Mouse (Mus musculus): ENCODE data around the gene Gm4553. TPM values are rescaled to one million over a fixed set of nuclear protein-coding genes. Genes with fewer than 3 reads are reported as not detected.
"Not testable (repeated sequence)": the region's sequence is repeated elsewhere in the genome, so short reads cannot be mapped to it uniquely, and the experiment has no call there.

The Gm4553 gene
- polyA plus RNA-seq (2014; fragmentation: Nextera tagmentation; extraction: Ambion mirVana), result not detected in 2 replicates

DNA sequence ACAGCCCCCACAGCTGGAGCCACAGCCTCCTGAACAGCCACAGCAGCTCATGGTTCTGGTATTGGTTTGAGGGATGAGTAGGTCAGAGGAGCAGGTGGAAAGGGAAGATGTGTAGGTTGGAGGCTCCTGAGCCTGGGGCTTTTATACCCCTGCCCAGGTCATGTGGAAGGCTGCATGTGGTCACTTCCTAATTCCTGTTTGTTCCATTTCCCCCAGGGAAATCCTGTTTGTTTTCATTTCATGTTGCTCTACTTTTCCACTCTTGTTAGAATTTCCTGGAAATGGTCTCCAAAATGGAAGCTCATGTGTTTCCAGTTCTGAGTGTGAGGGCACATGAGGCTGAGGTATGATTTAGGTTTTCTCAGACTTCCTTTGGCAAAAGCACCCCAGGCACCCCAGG, at the start of gene Gm4553:
Gene Gm4553, minus strand, starts transcription at position 101 of the 400 bp plus-strand sequence.
- not testable (repeated sequence) for H3K4me1 ChIP-seq (replicated peaks; ENCODE audit: control insufficient read depth, insufficient read depth, low read length); DNase-seq (ENCODE audit: low spot score); H3K27me3 ChIP-seq (ENCODE audit: control insufficient read depth, insufficient read depth, low read length)

GRCm38 (mm10) chr7:142212136-142212535, 46.6 kb upstream of the Gm4553 start:
- not testable (repeated sequence) for H3K27ac ChIP-seq; H3K36me3 ChIP-seq (replicated peaks; ENCODE audit: control insufficient read depth, insufficient read depth); ATAC-seq (ENCODE audit: low FRiP score); H3K9ac ChIP-seq; H3K27me3 ChIP-seq (ENCODE audit: control insufficient read depth, insufficient read depth, low read length); H3K4me3 ChIP-seq (replicated peaks; ENCODE audit: low read length); H3K4me1 ChIP-seq (replicated peaks; ENCODE audit: control insufficient read depth, insufficient read depth, low read length); DNase-seq (ENCODE audit: low spot score); H3K4me2 ChIP-seq (replicated peaks); H3K9me3 ChIP-seq (ENCODE audit: control insufficient read depth, low read length)
- WGBS, result 41% methylated on average over 1 of the region's 1 CpGs

More for the DNA sequence above, at the start of gene Gm4553:
- H3K4me3 ChIP-seq (replicated peaks; ENCODE audit: low read length); H3K4me2 ChIP-seq (replicated peaks); H3K9me3 ChIP-seq (ENCODE audit: control insufficient read depth, low read length); H3K36me3 ChIP-seq (replicated peaks; ENCODE audit: control insufficient read depth, insufficient read depth); H3K27ac ChIP-seq; H3K9ac ChIP-seq; ATAC-seq (ENCODE audit: low FRiP score): not testable (repeated sequence)

DNA sequence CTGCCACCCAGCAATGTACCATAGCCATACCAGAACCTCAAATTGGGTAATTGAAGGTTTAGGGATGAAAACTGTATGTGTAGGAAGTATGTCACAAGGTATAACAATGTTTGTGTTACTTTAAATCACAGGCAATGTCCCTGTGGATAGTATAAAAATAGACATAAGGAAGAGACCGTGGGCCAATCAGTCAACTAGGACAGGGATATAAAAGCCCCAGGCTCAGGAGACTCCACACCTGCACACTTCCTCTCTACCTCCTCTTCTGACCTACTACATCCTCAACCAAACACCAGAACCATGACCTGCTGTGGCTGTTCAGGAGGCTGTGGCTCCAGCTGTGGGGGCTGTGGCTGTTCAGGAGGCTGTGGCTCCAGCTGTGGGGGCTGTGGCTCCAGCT, 46.0 kb upstream of the Gm4553 start, which contains the start of gene Gm7579:
Gene Gm7579, plus strand, starts transcription at position 301 of the 400 bp plus-strand sequence.
- no peaks in the 10 kb centered on the region for H3K36me3 ChIP-seq (replicated peaks; ENCODE audit: control insufficient read depth, insufficient read depth)
- WGBS, result 80% methylated on average over 1 of the region's 1 CpGs
- H3K4me1 ChIP-seq (replicated peaks; ENCODE audit: control insufficient read depth, insufficient read depth, low read length), result no peaks in the 10 kb centered on the region
- no peak within 1 kb of the TSS for H3K27ac ChIP-seq
- ATAC-seq (ENCODE audit: low FRiP score), result no peak
- H3K4me3 ChIP-seq (replicated peaks; ENCODE audit: low read length), result no peak within 1 kb of the TSS
- H3K9me3 ChIP-seq (ENCODE audit: control insufficient read depth, low read length), result no peaks in the 10 kb centered on the region
- DNase-seq (ENCODE audit: low spot score), result no peak
- H3K9ac ChIP-seq, result no peak within 1 kb of the TSS
- no peak within 1 kb of the TSS for H3K4me2 ChIP-seq (replicated peaks)
- H3K27me3 ChIP-seq (ENCODE audit: control insufficient read depth, insufficient read depth, low read length), result no peaks in the 10 kb centered on the region

DNA sequence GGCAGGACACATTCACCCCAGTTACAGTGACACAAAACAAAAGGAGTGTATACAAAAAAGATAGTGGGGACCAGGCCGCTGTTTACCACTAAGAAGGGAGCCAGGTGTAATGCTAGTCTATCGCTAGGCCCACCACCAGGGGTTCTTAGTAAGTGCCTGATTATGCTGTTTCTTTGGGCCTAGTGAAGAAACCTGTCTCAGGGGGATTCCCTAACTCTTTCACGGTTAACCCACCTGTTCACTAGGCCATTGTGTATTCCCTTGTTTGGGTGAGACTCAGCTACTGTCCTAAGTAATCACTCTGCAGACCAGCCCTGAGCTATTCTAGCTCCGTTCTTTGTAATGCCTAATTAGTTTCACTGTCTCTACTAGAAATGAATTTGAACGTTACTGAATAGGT, 41.4 kb upstream of the Gm4553 start:
- H3K4me3 ChIP-seq (replicated peaks; ENCODE audit: low read length); ATAC-seq (ENCODE audit: low FRiP score); H3K4me2 ChIP-seq (replicated peaks); H3K9me3 ChIP-seq (ENCODE audit: control insufficient read depth, low read length); H3K36me3 ChIP-seq (replicated peaks; ENCODE audit: control insufficient read depth, insufficient read depth); DNase-seq (ENCODE audit: low spot score); H3K27ac ChIP-seq; H3K9ac ChIP-seq; H3K27me3 ChIP-seq (ENCODE audit: control insufficient read depth, insufficient read depth, low read length); H3K4me1 ChIP-seq (replicated peaks; ENCODE audit: control insufficient read depth, insufficient read depth, low read length): not testable (repeated sequence)
- 76% methylated on average over 5 of the region's 5 CpGs for WGBS

DNA sequence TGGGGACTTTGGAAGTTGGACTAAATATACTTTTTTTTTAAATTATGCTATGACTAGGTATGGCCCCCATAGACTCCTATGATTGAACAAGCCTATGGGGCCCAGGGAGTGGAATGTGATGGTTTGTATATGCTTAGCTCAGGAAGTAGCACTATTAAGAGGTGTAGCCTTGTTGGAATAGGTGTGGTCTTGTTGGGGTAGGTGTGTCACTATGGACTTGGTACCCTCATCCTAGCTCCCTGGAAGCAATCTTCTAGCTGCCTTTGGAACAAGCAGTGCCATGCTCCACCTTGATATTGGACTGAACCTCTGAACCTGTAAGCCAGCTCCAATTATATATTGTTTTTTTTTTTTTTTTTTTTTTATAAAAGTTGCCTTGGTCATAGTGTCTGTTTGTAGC, 39.9 kb upstream of the Gm4553 start:
- H3K9me3 ChIP-seq (ENCODE audit: control insufficient read depth, low read length), result no peaks in the 10 kb centered on the region
- H3K4me3 ChIP-seq (replicated peaks; ENCODE audit: low read length), result no peak overlapping the region
- H3K36me3 ChIP-seq (replicated peaks; ENCODE audit: control insufficient read depth, insufficient read depth), result no peaks in the 10 kb centered on the region
- H3K9ac ChIP-seq, result no peak overlapping the region
- no peak overlapping the region for H3K27ac ChIP-seq
- DNase-seq (ENCODE audit: low spot score) (no peak), ATAC-seq (ENCODE audit: low FRiP score) (no peak)
- H3K4me2 ChIP-seq (replicated peaks), result no peak overlapping the region
- H3K27me3 ChIP-seq (ENCODE audit: control insufficient read depth, insufficient read depth, low read length), result no peaks in the 10 kb centered on the region
- no peaks in the 10 kb centered on the region for H3K4me1 ChIP-seq (replicated peaks; ENCODE audit: control insufficient read depth, insufficient read depth, low read length)

GRCm38 (mm10) chr7:142201064-142201463, 35.5 kb upstream of the Gm4553 start, which contains the start of gene Krtap5-3:
TSS of gene Krtap5-3 (plus strand) at chr7:142201364.
- H3K4me2 ChIP-seq (replicated peaks), result no peak within 1 kb of the TSS
- no peaks in the 10 kb centered on the region for H3K4me1 ChIP-seq (replicated peaks; ENCODE audit: control insufficient read depth, insufficient read depth, low read length)
- no peak for ATAC-seq (ENCODE audit: low FRiP score)
- H3K27me3 ChIP-seq (ENCODE audit: control insufficient read depth, insufficient read depth, low read length), result no peaks in the 10 kb centered on the region
- 95% methylated on average over 1 of the region's 1 CpGs for whole genome bisulfite sequencing
- no peak for DNase-seq (ENCODE audit: low spot score)
- no peaks in the 10 kb centered on the region for H3K9me3 ChIP-seq (ENCODE audit: control insufficient read depth, low read length)
- H3K27ac ChIP-seq, result no peak within 1 kb of the TSS
- H3K4me3 ChIP-seq (replicated peaks; ENCODE audit: low read length), result no peak within 1 kb of the TSS
- no peaks in the 10 kb centered on the region for H3K36me3 ChIP-seq (replicated peaks; ENCODE audit: control insufficient read depth, insufficient read depth)
- H3K9ac ChIP-seq, result no peak within 1 kb of the TSS

GRCm38 (mm10) chr7:142198748-142199147, 33.2 kb upstream of the Gm4553 start:
- whole genome bisulfite sequencing, result 87% methylated on average over 2 of the region's 2 CpGs
- Histone ChIP-seq H3K4me2 (replicated peaks) (no peak overlapping the region), H3K9me3 (ENCODE audit: control insufficient read depth, low read length) (no peaks in the 10 kb centered on the region)

GRCm38 (mm10) chr7:142190289-142190688, 24.8 kb upstream of the Gm4553 start, which contains the start of gene Gm10153:
TSS of gene Gm10153 (minus strand) at chr7:142190389.
- 41% methylated on average over 2 of the region's 2 CpGs for WGBS
- DNase-seq (ENCODE audit: low spot score) (no peak), ATAC-seq (ENCODE audit: low FRiP score) (no peak)
- Histone ChIP-seq H3K36me3 (replicated peaks; ENCODE audit: control insufficient read depth, insufficient read depth) (no peaks in the 10 kb centered on the region), H3K27ac (no peak within 1 kb of the TSS), H3K9me3 (ENCODE audit: control insufficient read depth, low read length) (no peaks in the 10 kb centered on the region), H3K4me3 (replicated peaks; ENCODE audit: low read length) (no peak within 1 kb of the TSS), H3K9ac (no peak within 1 kb of the TSS), H3K27me3 (ENCODE audit: control insufficient read depth, insufficient read depth, low read length) (no peaks in the 10 kb centered on the region), H3K4me2 (replicated peaks) (no peak within 1 kb of the TSS), H3K4me1 (replicated peaks; ENCODE audit: control insufficient read depth, insufficient read depth, low read length) (no peaks in the 10 kb centered on the region)

More at GRCm38 (mm10) chr7:142198748-142199147, 33.2 kb upstream of the Gm4553 start:
- H3K36me3 ChIP-seq (replicated peaks; ENCODE audit: control insufficient read depth, insufficient read depth), result no peaks in the 10 kb centered on the region
- no peak overlapping the region for H3K4me3 ChIP-seq (replicated peaks; ENCODE audit: low read length)
- no peak overlapping the region for H3K27ac ChIP-seq
- H3K9ac ChIP-seq, result no peak overlapping the region
- ATAC-seq (ENCODE audit: low FRiP score) (no peak), DNase-seq (ENCODE audit: low spot score) (no peak)
- no peaks in the 10 kb centered on the region for H3K4me1 ChIP-seq (replicated peaks; ENCODE audit: control insufficient read depth, insufficient read depth, low read length)
- H3K27me3 ChIP-seq (ENCODE audit: control insufficient read depth, insufficient read depth, low read length), result no peaks in the 10 kb centered on the region

DNA sequence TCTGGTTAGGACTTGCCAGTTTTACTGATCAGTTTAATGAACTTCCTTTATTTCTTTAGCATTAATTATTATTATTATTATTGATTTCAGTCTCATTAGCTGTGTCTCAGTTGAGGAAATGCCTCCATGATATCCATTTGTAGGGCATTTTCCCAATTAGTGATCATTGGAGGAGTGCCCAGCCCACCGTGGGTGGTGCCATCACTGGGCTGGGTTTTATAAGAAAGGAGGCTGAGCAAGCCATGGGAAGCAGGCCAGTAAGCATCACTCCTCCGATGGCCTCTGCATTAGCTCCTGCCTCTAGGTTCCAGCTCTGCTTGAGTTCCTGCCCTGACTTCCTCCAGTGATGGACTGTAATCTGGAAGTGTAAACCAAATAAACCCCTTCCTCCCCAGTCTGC, 22.6 kb upstream of the Gm4553 start:
- ATAC-seq (ENCODE audit: low FRiP score) (no peak), DNase-seq (ENCODE audit: low spot score) (no peak)
- no peak overlapping the region for H3K4me3 ChIP-seq (replicated peaks; ENCODE audit: low read length)
- H3K9ac ChIP-seq, result no peak overlapping the region
- no peaks in the 10 kb centered on the region for H3K4me1 ChIP-seq (replicated peaks; ENCODE audit: control insufficient read depth, insufficient read depth, low read length)
- no peaks in the 10 kb centered on the region for H3K9me3 ChIP-seq (ENCODE audit: control insufficient read depth, low read length)
- no peak overlapping the region for H3K4me2 ChIP-seq (replicated peaks)
- no peak overlapping the region for H3K27ac ChIP-seq
- H3K27me3 ChIP-seq (ENCODE audit: control insufficient read depth, insufficient read depth, low read length), result no peaks in the 10 kb centered on the region
- WGBS, result 68% methylated on average over 2 of the region's 2 CpGs
- H3K36me3 ChIP-seq (replicated peaks; ENCODE audit: control insufficient read depth, insufficient read depth), result no peaks in the 10 kb centered on the region

GRCm38 (mm10) chr7:142181021-142181420, 15.5 kb upstream of the Gm4553 start:
- H3K4me3 ChIP-seq (replicated peaks; ENCODE audit: low read length), result no peak overlapping the region
- no peak overlapping the region for H3K4me2 ChIP-seq (replicated peaks)
- DNase-seq (ENCODE audit: low spot score), result no peak
- ATAC-seq (ENCODE audit: low FRiP score), result no peak
- no peak overlapping the region for H3K9ac ChIP-seq
- 52% methylated on average over 1 of the region's 1 CpGs for WGBS
- no peaks in the 10 kb centered on the region for H3K9me3 ChIP-seq (ENCODE audit: control insufficient read depth, low read length)
- no peaks in the 10 kb centered on the region for H3K4me1 ChIP-seq (replicated peaks; ENCODE audit: control insufficient read depth, insufficient read depth, low read length)
- H3K27me3 ChIP-seq (ENCODE audit: control insufficient read depth, insufficient read depth, low read length), result no peaks in the 10 kb centered on the region
- no peaks in the 10 kb centered on the region for H3K36me3 ChIP-seq (replicated peaks; ENCODE audit: control insufficient read depth, insufficient read depth)
- no peak overlapping the region for H3K27ac ChIP-seq

Measured in hindbrain, embryonic 14.5 days (tissue).